Mouse (Mus musculus) monocyte, adult 2 months (primary cell): Measurements from ENCODE around the gene Tbp.
A peak's percentile ranks its signal among the peaks of the same experiment; 100 is the strongest.
"Not testable (repeated sequence)": the region's sequence is repeated elsewhere in the genome, so short reads cannot be mapped to it uniquely, and the experiment has no call there.

ENCODE experiments used
- DNase-seq, 2 experiments: peaks; one replicate each; pipeline ENCODE4 v3.0.0; 2022; ENCODE audit warnings: low spot score in 2 of 2, low read depth in 1 of 2

Tbp gene

GRCm38 (mm10) chr17:15536457-15536904 is 36.8 kb downstream of the Tbp start:
- DNase-seq: no peak

- no peak for DNase-seq
Measured at GRCm38 (mm10) chr17:15540309-15540708, 40.6 kb downstream of the Tbp start.

GRCm38 (mm10) chr17:15543868-15544267 is 44.2 kb downstream of the Tbp start:
- DNase-seq: not testable (repeated sequence)

GRCm38 (mm10) chr17:15546440-15546839 is 46.8 kb downstream of the Tbp start:
- no peak for DNase-seq

- no peak for DNase-seq
Measured at GRCm38 (mm10) chr17:15549713-15550112, 50.0 kb downstream of the Tbp start.

- no peak for DNase-seq
Measured at GRCm38 (mm10) chr17:15559946-15560345, 60.3 kb downstream of the Tbp start.

GRCm38 (mm10) chr17:15564014-15564927 is 64.6 kb downstream of the Tbp start, which contains the start of gene Prdm9:
Gene Prdm9, minus strand, starts transcription at chr17:15564354.
- DNase-seq: peak; percentile 95 to 99

- no peak for DNase-seq
Measured at GRCm38 (mm10) chr17:15564928-15565300, 65.2 kb downstream of the Tbp start.

GRCm38 (mm10) chr17:15566908-15567307 is 67.2 kb downstream of the Tbp start:
- no peak for DNase-seq

- no peak for DNase-seq
Measured at GRCm38 (mm10) chr17:15575056-15575455, 75.4 kb downstream of the Tbp start.

GRCm38 (mm10) chr17:15577291-15577694 is 77.6 kb downstream of the Tbp start:
- no peak for DNase-seq
